Mouse (Mus musculus) midbrain, embryonic 16.5 days (tissue): ENCODE results near the gene Mrps14. TPM values are rescaled to one million over a fixed set of nuclear protein-coding genes. Genes with fewer than 3 reads are reported as not detected.
A peak's percentile ranks its signal among the peaks of the same experiment; 100 is the strongest.

Experiments
- ATAC-seq: fragments of 200-750 bp; cut with Nextera tagmentation; 2 replicates; pipeline ENCODE4 v1.8.0; 2017; ENCODE audit warnings: moderate TSS enrichment
- H3K27ac ChIP-seq: fragments of 300-500 bp; sonication (generic); 2 replicates; pipeline ENCODE4 v1.5.1; 2014; ENCODE audit warnings: mild to moderate bottlenecking, low read length, mixed read lengths
- H3K27me3 ChIP-seq: fragments of 300-500 bp; sonication (generic); 2 replicates; pipeline ENCODE4 v1.6.1; 2014; ENCODE audit warnings: low read depth, low read length, mixed read lengths; ENCODE audit not compliant: control insufficient read depth, insufficient read depth
- H3K36me3 ChIP-seq: fragments of 300-500 bp; sonication (generic); 2 replicates; pipeline ENCODE4 v1.6.1; 2014; ENCODE audit warnings: mild to moderate bottlenecking, low read length, moderate library complexity, mixed read lengths; ENCODE audit not compliant: control insufficient read depth, insufficient read depth
- H3K4me1 ChIP-seq: fragments of 300-500 bp; sonication (generic); 2 replicates; pipeline ENCODE4 v1.6.1; 2014; ENCODE audit warnings: mild to moderate bottlenecking, low read length, mixed read lengths; ENCODE audit not compliant: control insufficient read depth, insufficient read depth
- H3K4me2 ChIP-seq: fragments of 300-500 bp; sonication (generic); 2 replicates; pipeline ENCODE4 v1.6.1; 2014; ENCODE audit warnings: mild to moderate bottlenecking, low read length, mixed read lengths
- H3K4me3 ChIP-seq: fragments of 300-500 bp; sonication (generic); 2 replicates; pipeline ENCODE4 v1.5.1; 2014; ENCODE audit warnings: low read depth, mild to moderate bottlenecking, low read length, moderate library complexity, mixed read lengths
- H3K9ac ChIP-seq: fragments of 300-500 bp; sonication (generic); 2 replicates; pipeline ENCODE4 v1.6.1; 2014; ENCODE audit warnings: low read depth, low read length, mixed read lengths
- H3K9me3 ChIP-seq: fragments of 300-500 bp; sonication (generic); replicated peaks from 2 replicates; pipeline ENCODE4 v1.6.1; 2014; ENCODE audit warnings: mild to moderate bottlenecking, low read length, mixed read lengths; ENCODE audit not compliant: control insufficient read depth, poor library complexity, severe bottlenecking
- WGBS: fragments of 180-500 bp; shearing (Covaris S2); extraction: QIAGEN DNeasy Blood & Tissue Kit; methylation state at CpG from one replicate; pipeline ENCODE4 v1.1.7; 2014; 5-methylcytosine and 5-hydroxymethylcytosine counted together
- polyA plus RNA-seq: library from polyadenylated mRNA; unstranded; fragments of >200 nt; fragmentation: Nextera tagmentation; extraction: Ambion mirVana; gene quantifications from 2 replicates; pipeline ENCODE4 v1.2.1, GENCODE M21; 2015

Gene Mrps14
- 124 and 128 TPM in 2 replicates for polyA plus RNA-seq

DNA sequence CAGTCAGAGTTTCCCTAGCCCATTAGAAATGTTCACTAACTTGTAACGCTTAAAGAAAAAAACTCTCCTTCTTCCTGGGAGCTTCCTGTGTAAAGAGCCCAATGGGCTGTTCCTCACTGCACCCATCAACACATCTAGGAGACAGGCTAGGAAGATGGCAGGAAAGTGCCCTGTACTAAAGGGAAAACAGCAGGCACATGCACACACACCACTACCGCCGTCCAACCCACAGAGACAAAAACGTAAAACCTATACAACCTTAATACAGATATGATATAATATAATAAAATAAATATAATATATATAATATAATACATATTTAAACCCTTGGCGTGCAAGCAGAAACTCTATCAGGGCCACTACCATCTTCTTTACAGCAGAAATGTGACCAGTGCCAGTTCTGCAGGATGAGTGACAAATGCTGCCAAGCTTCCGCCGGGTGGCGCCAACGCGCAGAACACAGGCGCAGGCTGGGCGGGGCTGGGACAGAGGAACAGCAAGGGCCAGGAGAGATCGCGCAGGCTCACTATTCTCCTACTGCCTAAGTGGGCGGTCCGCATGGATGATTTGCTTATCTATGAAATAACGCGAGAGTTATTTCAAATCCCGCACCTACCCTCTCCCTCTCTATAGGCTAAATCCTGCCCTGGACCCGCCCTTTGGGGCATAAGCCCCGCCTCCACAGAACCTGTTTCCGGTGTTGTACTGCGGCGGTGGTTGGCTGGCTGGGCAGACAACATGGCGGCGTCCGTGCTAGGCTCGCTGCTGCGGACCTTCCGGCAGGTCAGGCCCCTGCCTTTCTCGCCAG lies at the start of gene Mrps14:
Gene Mrps14 (plus strand): TSS at position 687 of the 808 bp plus-strand sequence.
- H3K27me3 ChIP-seq: no peaks in the 10 kb centered on the region
- peak within 1 kb of the TSS; percentile 75 for H3K4me3 ChIP-seq
- H3K27ac ChIP-seq: peak within 1 kb of the TSS; percentile 81
- H3K9me3 ChIP-seq: no peaks in the 10 kb centered on the region
- H3K4me1 ChIP-seq: peaks cover 14% of the 10 kb centered on the region
- 6% methylated on average over 31 of the region's 31 CpGs for WGBS
- ATAC-seq: peak; percentile 99
- H3K9ac ChIP-seq: peak within 1 kb of the TSS; percentile 80
- H3K4me2 ChIP-seq: peak within 1 kb of the TSS; percentile 89
- H3K36me3 ChIP-seq: 0 out of 2 replicates have a peak, but pooled peaks cover 4% of the 10 kb centered on the region

DNA sequence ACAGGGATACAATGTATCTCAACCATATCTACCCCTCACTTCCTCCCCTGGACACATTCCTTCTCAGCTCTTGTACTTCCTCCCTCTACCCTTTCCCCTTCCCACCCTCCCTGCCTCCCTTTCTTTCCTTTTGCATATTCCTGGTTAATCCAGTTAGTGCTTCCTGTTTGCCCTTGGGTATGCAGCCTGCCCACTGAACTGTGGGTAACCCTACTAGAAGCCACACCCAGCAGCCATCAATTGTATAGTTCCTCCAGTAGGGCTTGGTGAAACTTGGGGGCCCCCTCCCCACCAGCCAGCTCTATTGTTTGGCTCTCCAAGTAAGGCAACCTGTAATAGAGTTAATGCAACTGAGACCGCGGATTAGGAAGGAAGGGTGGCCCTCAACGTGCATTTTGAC lies 49.4 kb upstream of the Mrps14 start:
- 71% methylated on average over 3 of the region's 3 CpGs for WGBS
- Histone ChIP-seq H3K9me3 (no peaks in the 10 kb centered on the region), H3K4me3 (no peak overlapping the region), H3K4me1 (no peaks in the 10 kb centered on the region), H3K9ac (no peak overlapping the region), H3K27ac (no peak overlapping the region), H3K27me3 (no peaks in the 10 kb centered on the region), H3K4me2 (no peak overlapping the region), H3K36me3 (no peaks in the 10 kb centered on the region)
- ATAC-seq: no peak

DNA sequence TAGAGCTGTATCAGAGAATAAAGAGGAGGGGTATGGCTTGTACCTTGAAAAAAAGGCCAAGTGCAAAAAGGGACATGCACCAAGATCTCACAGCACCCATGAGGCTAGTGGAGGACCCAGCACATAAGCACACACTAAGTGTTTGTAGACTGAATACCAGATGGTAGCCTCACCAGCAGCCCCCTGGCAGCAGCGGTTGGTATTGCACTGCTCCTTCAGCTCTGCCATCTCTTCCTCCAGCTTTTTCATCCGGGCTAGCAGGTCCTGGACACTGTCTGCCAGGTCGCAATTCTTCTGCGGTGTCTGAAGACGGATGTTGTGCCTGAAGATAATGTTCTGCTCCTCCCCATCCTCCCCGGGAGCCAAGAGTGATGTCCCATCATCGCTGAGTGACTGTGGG lies 47.7 kb upstream of the Mrps14 start:
- no peak overlapping the region for H3K4me3 ChIP-seq

DNA sequence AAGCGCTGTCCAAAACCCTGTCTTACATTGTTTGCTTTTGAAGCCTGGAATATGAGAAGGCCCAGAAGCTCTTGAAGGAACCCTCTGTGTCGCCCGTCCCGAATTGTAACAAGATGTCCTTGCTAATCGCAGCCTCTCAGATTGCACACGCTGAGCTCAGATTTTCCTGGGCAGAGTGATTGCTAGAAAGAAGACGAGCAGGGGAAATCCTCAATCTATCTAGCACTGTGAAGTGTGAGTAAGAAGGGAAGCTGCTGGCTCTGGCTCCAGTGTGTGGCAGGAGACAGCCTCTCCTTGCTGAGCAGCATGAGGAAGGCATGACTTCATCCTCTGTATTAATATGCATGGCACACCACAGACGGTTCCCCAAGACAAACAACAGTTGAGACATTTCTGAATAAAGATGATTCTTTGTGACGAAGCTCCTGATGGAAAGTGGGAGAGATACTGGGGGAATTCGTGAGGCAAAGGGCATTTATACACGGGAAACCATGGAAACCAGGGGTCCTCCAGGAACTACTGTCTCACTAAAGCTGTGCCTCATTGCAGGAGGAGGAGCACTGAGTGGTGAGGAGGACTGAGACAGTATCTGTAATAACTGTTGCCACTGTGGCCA lies 45.6 kb upstream of the Mrps14 start:
- H3K4me1 ChIP-seq: no peaks in the 10 kb centered on the region
- H3K4me3 ChIP-seq: no peak overlapping the region
- H3K27ac ChIP-seq: no peak overlapping the region
- no peaks in the 10 kb centered on the region for H3K9me3 ChIP-seq
- H3K27me3 ChIP-seq: no peaks in the 10 kb centered on the region
- peak; percentile 87 for ATAC-seq
- no peak overlapping the region for H3K4me2 ChIP-seq
- H3K36me3 ChIP-seq: no peaks in the 10 kb centered on the region
- WGBS: 62% methylated on average over 11 of the region's 11 CpGs
- H3K9ac ChIP-seq: no peak overlapping the region

More for the DNA sequence above, 47.7 kb upstream of the Mrps14 start:
- H3K4me2 ChIP-seq: no peak overlapping the region
- no peaks in the 10 kb centered on the region for H3K9me3 ChIP-seq
- ATAC-seq: no peak
- 90% methylated on average over 7 of the region's 7 CpGs for WGBS
- H3K9ac ChIP-seq: no peak overlapping the region
- H3K4me1 ChIP-seq: no peaks in the 10 kb centered on the region
- no peaks in the 10 kb centered on the region for H3K27me3 ChIP-seq
- no peak overlapping the region for H3K27ac ChIP-seq
- H3K36me3 ChIP-seq: no peaks in the 10 kb centered on the region

DNA sequence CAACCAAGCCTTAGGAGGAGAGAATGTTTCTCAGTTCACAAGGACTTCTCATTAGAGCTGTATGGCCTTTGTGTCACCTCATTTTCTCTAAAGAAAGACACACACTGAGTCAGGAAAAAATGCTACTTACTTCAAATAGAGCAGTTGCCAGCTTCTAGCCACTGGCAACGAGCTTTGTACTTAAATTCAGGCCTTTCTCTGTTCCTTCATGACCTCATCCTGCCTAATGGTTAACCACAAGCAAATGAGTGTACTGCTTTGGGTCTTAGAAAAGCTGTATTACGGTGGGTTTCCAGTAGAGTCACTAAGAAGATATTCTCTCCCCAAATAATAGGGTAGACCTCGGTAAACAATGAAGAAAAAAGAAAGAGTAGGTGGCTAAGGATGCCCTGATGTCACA lies 44.3 kb upstream of the Mrps14 start:
- no peak for ATAC-seq
- H3K27me3 ChIP-seq: no peaks in the 10 kb centered on the region
- H3K9ac ChIP-seq: no peak overlapping the region
- H3K4me1 ChIP-seq: no peaks in the 10 kb centered on the region
- H3K4me2 ChIP-seq: no peak overlapping the region
- H3K4me3 ChIP-seq: no peak overlapping the region
- 81% methylated on average over 3 of the region's 3 CpGs for WGBS
- no peaks in the 10 kb centered on the region for H3K36me3 ChIP-seq
- H3K27ac ChIP-seq: no peak overlapping the region
- no peaks in the 10 kb centered on the region for H3K9me3 ChIP-seq

DNA sequence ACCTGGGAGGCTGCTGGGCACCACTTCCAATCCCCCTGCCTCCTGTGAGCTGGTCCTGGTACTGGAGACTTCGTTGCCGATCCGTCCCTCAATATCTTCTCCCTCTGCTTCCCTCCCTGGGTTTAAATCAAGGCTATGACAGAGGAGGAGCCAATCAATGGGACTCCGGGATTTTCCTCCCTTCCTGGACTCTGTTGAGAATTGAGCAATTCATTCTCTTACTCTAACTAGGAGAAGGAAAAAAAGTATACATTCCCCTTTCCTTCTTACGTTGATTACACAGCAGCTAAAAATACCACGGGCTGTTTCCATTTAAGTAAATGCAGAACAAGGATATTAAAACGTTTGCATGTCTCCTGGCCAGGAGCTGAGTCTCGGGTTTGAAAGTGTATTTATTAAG lies 41.5 kb upstream of the Mrps14 start, which contains the start of gene Tnn:
Gene Tnn (minus strand): TSS at position 101 of the 400 bp plus-strand sequence.
- Histone ChIP-seq H3K9me3 (no peaks in the 10 kb centered on the region), H3K4me2 (no peak within 1 kb of the TSS), H3K4me3 (no peak within 1 kb of the TSS), H3K27ac (no peak within 1 kb of the TSS), H3K4me1 (no peaks in the 10 kb centered on the region), H3K27me3 (no peaks in the 10 kb centered on the region), H3K9ac (no peak within 1 kb of the TSS), H3K36me3 (no peaks in the 10 kb centered on the region)
- WGBS: 82% methylated on average over 8 of the region's 8 CpGs
- no peak for ATAC-seq

DNA sequence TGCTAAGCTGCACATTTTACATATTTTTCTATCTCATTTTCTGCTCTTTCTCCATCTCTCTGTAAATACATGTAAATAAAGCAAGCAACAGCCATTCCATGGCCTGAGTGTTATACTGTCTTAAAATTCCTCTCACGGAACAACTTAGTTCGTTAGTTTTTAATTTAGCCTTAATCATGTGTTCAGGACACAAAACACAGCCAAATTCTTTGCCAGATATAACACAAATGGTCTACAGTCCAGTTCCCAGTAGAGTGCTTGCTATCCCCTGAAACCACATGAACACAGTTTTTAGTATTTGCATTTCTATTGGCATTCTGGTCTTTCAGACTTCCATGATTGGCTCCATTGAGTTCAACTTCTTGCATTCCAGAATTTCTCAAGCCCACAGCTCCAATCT lies 36.8 kb upstream of the Mrps14 start:
- Histone ChIP-seq H3K36me3 (no peaks in the 10 kb centered on the region), H3K27me3 (no peaks in the 10 kb centered on the region), H3K9ac (no peak overlapping the region), H3K27ac (no peak overlapping the region), H3K4me1 (no peaks in the 10 kb centered on the region), H3K4me3 (no peak overlapping the region), H3K4me2 (no peak overlapping the region), H3K9me3 (no peaks in the 10 kb centered on the region)
- 82% methylated on average over 2 of the region's 2 CpGs for WGBS
- ATAC-seq: no peak

DNA sequence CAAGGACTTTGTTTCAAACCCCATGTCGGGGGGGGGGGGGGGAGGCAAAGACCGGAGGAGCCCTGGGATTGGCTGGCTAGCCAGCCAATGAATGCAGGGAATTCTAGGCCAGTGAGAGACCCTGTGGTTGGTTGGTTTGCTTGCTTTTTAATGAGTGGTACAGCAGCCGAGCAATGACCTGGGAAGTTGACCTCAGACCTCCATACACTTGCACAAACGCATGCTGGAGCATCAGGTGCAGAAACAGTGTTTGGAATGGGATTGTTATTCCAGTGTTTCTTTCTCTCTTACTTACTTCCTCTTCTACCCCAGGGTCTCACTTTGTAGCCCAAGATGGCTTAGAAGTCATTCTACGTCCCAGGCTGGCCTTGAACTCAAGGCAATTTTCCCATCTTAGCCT lies 28.4 kb upstream of the Mrps14 start:
- H3K4me3 ChIP-seq: no peak overlapping the region
- H3K9me3 ChIP-seq: no peaks in the 10 kb centered on the region
- H3K4me1 ChIP-seq: no peaks in the 10 kb centered on the region
- no peak overlapping the region for H3K27ac ChIP-seq
- no peak overlapping the region for H3K9ac ChIP-seq
- no peak overlapping the region for H3K4me2 ChIP-seq
- WGBS: 73% methylated on average over 3 of the region's 5 CpGs
- no peaks in the 10 kb centered on the region for H3K36me3 ChIP-seq
- no peak for ATAC-seq
- H3K27me3 ChIP-seq: no peaks in the 10 kb centered on the region

DNA sequence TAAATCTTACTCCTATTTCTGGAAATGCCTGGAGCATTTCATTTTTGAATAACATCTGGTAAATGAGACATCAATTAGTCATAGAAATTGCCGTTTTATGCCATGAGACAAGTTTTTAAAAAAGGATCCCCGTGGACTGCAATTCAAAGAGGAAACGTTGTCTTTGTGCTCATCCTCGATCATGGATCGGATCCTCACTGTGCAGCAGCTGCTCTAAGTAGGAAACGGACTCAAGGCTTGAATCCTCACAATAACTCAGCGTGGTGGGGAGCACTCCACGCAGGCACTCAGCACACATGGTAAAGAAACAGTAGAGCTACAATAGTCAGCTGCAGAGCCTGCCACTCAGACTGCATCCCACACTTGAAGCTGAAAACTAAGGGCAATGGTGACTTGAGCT lies 18.1 kb upstream of the Mrps14 start:
- Histone ChIP-seq H3K4me2 (no peak overlapping the region), H3K9ac (no peak overlapping the region), H3K4me1 (no peaks in the 10 kb centered on the region; the same call in 1 of the 2 replicates), H3K4me3 (no peak overlapping the region), H3K27ac (no peak overlapping the region), H3K9me3 (no peaks in the 10 kb centered on the region), H3K27me3 (no peaks in the 10 kb centered on the region), H3K36me3 (no peaks in the 10 kb centered on the region)
- WGBS: 43% methylated on average over 8 of the region's 8 CpGs
- ATAC-seq: no peak
